Mouse (Mus musculus) macrophage (primary cell): ENCODE results near the gene Icmt. TPM values are rescaled to one million over a fixed set of nuclear protein-coding genes. Genes with fewer than 3 reads are reported as not detected.

Experiments
- H3K27ac ChIP-seq: fragments of 350-480 bp; formaldehyde crosslinking; 2 replicates; pipeline ENCODE4 v1.9.0; 2021
- H3K36me3 ChIP-seq: fragments of 350-480 bp; formaldehyde crosslinking; 2 replicates; pipeline ENCODE4 v1.9.0; 2021; ENCODE audit errors: inconsistent target
- H3K4me3 ChIP-seq: fragments of 350-480 bp; formaldehyde crosslinking; 2 replicates; pipeline ENCODE4 v1.9.0; 2021; ENCODE audit errors: inconsistent target
- H3K79me2 ChIP-seq: fragments of 350-480 bp; formaldehyde crosslinking; 2 replicates; pipeline ENCODE4 v1.9.0; 2021; ENCODE audit errors: inconsistent target
- WGBS: methylation state at CpG from one replicate; pipeline ENCODE4 v1.1.7; 2026; ENCODE audit warnings: inconsistent platforms; ENCODE audit not compliant: missing documents; 5-methylcytosine and 5-hydroxymethylcytosine counted together
- polyA plus RNA-seq: library from polyadenylated mRNA; stranded (reverse); fragments of 250-400 nt; gene quantifications from 3 replicates; pipeline ENCODE4 v1.2.4, GENCODE M21; 2018; ENCODE audit warnings: inconsistent platforms

The Icmt gene
- polyA plus RNA-seq, 1 experiment from 2014 or later = 7.9 TPM

GRCm38 (mm10) chr4:152269967-152270366 lies 27.1 kb upstream of the Icmt start:
- no peak overlapping the region for H3K4me3 ChIP-seq
- WGBS = 94% methylated on average over 13 of the region's 13 CpGs
- H3K79me2 ChIP-seq = no peaks in the 10 kb centered on the region
- no peaks in the 10 kb centered on the region for H3K36me3 ChIP-seq
- H3K27ac ChIP-seq = no peak overlapping the region

DNA sequence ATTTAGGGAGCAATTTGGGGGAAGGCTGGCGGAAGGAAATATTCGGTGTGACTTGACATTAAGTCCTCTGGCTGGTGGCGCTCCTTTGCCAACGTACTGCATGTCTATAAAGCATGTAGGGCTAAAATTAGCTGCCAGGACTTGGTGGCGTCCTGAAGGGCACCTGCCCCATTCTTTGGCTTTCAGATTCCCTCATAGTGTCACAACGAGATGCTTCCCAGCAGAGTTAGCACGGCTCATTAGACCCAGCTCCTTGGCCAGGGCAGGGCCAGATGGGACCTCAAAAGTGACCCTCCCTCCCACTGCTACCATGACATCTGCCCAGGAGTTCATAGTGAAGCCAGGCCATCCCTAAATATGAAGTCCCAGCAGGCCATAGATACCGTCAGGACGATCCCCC lies 26.4 kb upstream of the Icmt start:
- Histone ChIP-seq H3K27ac (no peak overlapping the region), H3K4me3 (no peak overlapping the region), H3K79me2 (no peaks in the 10 kb centered on the region), H3K36me3 (no peaks in the 10 kb centered on the region)
- 97% methylated on average over 9 of the region's 9 CpGs for WGBS

- no peaks in the 10 kb centered on the region for H3K79me2 ChIP-seq
- H3K27ac ChIP-seq = no peak overlapping the region
- H3K36me3 ChIP-seq = no peaks in the 10 kb centered on the region
- H3K4me3 ChIP-seq = no peak overlapping the region
- WGBS = 93% methylated on average over 11 of the region's 11 CpGs
Observed at GRCm38 (mm10) chr4:152271334-152271733, 25.7 kb upstream of the Icmt start.

- H3K79me2 ChIP-seq = no peaks in the 10 kb centered on the region
- no peaks in the 10 kb centered on the region for H3K36me3 ChIP-seq
- no peak overlapping the region for H3K4me3 ChIP-seq
- no peak overlapping the region for H3K27ac ChIP-seq
- WGBS = 94% methylated on average over 7 of the region's 7 CpGs
Observed at GRCm38 (mm10) chr4:152272006-152272405, 25.0 kb upstream of the Icmt start.

DNA sequence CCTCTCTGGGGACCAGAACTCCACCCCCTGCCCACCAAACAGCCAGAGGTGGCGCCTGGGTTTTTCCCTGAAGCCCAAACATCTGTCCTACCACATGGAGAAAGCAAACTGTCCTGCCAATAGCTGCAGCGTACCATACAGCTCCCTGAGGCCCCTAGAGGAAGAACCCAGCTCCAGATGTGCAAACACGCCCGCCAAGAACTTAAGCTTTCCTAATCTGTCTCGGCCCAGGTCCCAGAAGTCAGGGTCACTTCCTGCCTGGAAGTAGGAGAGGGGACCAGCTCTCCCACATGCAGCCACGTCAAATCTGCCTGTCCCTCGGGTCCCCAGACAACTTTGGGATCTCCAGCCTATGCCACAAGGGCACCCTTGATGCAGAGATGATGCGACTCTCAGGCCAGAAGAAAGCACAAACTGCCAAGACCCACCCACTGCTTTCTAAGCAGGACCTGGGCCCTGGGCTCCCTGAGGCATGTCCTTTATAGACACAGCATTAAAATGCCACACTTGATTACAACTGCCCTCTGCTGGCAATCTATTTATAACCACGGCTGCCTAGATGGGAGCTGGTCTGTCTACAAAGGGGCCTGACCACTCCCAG lies 24.5 kb upstream of the Icmt start:
- H3K4me3 ChIP-seq = no peak overlapping the region
- H3K36me3 ChIP-seq = no peaks in the 10 kb centered on the region
- no peak overlapping the region for H3K27ac ChIP-seq
- H3K79me2 ChIP-seq = no peaks in the 10 kb centered on the region
- 79% methylated on average over 9 of the region's 9 CpGs for WGBS

GRCm38 (mm10) chr4:152273191-152273590 lies 23.8 kb upstream of the Icmt start:
- H3K4me3 ChIP-seq = no peak overlapping the region
- H3K27ac ChIP-seq = no peak overlapping the region
- no peaks in the 10 kb centered on the region for H3K79me2 ChIP-seq
- H3K36me3 ChIP-seq = no peaks in the 10 kb centered on the region
- WGBS = 79% methylated on average over 3 of the region's 3 CpGs

DNA sequence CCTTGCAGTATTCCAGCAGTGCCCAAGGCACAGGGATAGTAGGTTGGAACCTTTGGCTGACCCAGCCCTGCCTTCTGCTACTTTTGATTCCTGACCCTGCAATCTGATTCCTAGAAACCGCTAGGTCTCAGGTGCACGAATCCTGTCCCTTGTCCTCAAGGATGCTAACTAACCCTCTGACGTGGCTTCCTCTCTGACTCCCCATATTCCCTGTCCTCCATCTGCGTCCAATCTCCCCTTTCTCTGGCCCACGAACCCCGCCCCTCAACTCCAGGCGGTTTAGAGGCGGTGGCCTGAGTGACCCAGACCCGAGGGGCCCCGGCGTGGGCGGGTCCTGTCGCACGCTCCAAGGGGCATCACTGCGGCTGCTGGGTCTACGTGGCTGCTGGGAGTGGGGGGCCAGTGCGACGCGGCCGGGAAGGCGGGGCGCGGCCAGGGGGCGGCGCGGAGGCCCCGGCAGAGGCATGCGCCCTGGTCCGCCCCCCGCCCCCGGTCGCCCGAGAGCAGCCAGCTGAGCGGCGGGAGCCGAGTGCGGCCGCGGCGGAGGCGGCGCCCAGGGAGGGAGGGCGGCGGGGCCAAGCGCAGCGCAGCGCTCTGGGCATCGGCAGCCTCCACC lies 23.3 kb upstream of the Icmt start, which contains the start of gene Gpr153:
TSS of gene Gpr153 (plus strand) at position 612 of the 616 bp plus-strand sequence.
- no peaks in the 10 kb centered on the region for H3K36me3 ChIP-seq
- H3K27ac ChIP-seq = no peak within 1 kb of the TSS
- 11% methylated on average over 42 of the region's 48 CpGs for whole genome bisulfite sequencing
- no peaks in the 10 kb centered on the region for H3K79me2 ChIP-seq
- no peak within 1 kb of the TSS for H3K4me3 ChIP-seq

- Histone ChIP-seq H3K79me2 (no peaks in the 10 kb centered on the region), H3K36me3 (no peaks in the 10 kb centered on the region), H3K27ac (no peak overlapping the region), H3K4me3 (no peak overlapping the region)
- 7% methylated on average over 20 of the region's 20 CpGs for WGBS
Observed at GRCm38 (mm10) chr4:152274681-152275131, 22.3 kb upstream of the Icmt start.

GRCm38 (mm10) chr4:152276389-152277347 lies 20.4 kb upstream of the Icmt start:
- H3K36me3 ChIP-seq = no peaks in the 10 kb centered on the region
- WGBS = 64% methylated on average over 9 of the region's 10 CpGs

GRCm38 (mm10) chr4:152277916-152278315 lies 19.1 kb upstream of the Icmt start:
- H3K4me3 ChIP-seq = no peak overlapping the region
- no peaks in the 10 kb centered on the region for H3K79me2 ChIP-seq
- H3K36me3 ChIP-seq = no peaks in the 10 kb centered on the region
- 73% methylated on average over 2 of the region's 2 CpGs for WGBS
- H3K27ac ChIP-seq = no peak overlapping the region

More at GRCm38 (mm10) chr4:152276389-152277347, 20.4 kb upstream of the Icmt start:
- H3K4me3 ChIP-seq = no peak overlapping the region
- H3K27ac ChIP-seq = no peak overlapping the region
- H3K79me2 ChIP-seq = no peaks in the 10 kb centered on the region

DNA sequence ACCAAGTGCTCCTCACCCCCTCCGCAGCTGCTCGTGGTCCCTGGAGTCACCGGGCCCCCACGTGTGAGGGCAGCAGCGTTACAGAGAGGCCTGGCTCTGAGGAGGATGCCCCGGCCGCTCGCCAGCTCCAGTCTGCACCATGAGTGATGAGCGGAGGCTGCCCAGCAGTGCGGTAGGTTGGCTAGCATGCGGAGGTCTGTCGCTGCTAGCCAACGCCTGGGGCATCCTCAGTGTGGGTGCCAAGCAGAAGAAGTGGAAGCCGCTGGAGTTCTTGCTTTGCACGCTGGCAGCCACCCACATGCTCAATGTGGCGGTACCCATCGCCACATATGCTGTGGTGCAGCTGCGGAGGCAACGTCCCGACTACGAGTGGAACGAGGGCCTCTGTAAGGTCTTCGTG lies 18.0 kb upstream of the Icmt start:
- Histone ChIP-seq H3K36me3 (no peaks in the 10 kb centered on the region), H3K79me2 (no peaks in the 10 kb centered on the region), H3K27ac (no peak overlapping the region), H3K4me3 (no peak overlapping the region)
- WGBS = 89% methylated on average over 22 of the region's 23 CpGs

DNA sequence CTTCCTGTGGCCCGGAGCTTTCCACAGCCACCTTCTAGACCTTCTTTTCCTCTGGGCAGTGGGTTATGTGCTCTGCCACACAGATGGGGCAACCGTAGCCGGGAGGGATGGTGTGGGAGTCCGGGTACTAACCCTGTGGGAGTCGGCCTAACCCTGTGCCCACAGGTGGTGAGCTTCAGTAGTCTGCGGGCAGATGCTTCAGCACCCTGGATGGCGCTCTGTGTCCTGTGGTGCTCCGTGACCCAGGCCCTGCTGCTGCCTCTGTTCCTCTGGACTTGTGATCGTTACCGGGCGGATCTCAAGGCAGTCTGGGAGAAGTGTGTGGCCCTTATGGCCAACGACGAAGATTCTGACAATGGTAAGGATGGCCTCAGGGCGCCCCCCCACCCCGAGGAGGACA lies 15.4 kb upstream of the Icmt start:
- H3K79me2 ChIP-seq = no peaks in the 10 kb centered on the region
- WGBS = 56% methylated on average over 15 of the region's 15 CpGs
- H3K27ac ChIP-seq = no peak overlapping the region
- H3K36me3 ChIP-seq = no peaks in the 10 kb centered on the region
- H3K4me3 ChIP-seq = no peak overlapping the region

DNA sequence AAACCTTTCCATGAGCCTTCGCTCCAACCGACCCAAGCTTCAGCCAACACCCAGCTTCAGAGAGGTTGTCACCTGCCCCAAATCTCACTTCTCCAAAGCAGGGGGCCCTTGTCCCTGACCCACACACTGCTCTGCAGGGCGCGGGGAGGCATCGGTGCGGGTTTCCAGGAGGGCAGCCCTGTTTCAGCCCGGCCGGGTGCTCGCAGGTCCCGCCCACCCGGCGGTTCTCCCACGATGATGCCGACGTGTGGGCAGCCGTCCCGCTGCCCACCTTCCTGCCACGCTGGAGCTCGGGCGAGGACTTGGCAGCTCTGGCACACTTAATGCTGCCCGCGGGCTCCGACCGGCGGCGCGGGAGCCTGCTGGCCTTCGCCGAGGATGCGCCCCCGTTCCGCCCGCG lies 14.3 kb upstream of the Icmt start:
- 10% methylated on average over 34 of the region's 34 CpGs for WGBS
- no peaks in the 10 kb centered on the region for H3K79me2 ChIP-seq
- no peak overlapping the region for H3K27ac ChIP-seq
- H3K36me3 ChIP-seq = no peaks in the 10 kb centered on the region
- no peak overlapping the region for H3K4me3 ChIP-seq

DNA sequence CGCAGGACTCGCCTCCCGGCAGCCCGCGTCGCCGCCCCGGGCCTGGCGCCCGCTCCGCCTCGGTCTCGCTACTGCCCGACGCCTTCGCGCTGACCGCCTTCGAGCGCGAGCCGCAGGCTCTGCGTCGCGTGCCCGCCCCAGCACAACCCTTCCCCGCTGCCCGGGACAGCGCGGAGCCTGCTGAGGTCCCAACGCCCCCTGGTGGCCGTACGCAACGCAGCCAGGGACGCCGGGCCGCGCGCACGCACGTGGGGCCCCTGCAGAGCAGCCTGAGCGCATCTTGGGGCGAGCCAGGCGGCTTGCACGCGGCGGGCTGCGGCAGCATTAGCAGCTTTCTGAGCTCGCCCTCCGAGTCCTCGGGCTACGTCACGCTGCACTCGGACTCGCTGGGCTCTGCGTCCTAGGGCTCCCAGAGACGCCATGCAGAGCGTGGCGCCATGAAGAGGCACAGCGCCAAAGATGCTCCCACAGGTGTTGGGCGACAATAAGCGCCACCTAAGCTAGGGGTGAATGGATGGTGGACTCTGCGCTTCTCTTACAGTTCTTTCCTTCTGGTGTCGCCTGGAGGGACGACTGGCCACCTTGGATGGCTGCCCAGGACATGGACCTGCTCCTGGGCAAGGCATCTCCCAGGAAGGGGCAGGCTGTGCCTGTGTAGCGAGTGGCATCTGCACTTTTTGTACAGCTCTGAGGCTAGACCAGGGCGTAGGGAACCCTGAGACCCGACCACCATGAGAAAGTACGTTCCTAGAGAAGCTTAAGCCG lies 13.7 kb upstream of the Icmt start:
- no peaks in the 10 kb centered on the region for H3K36me3 ChIP-seq
- H3K79me2 ChIP-seq = no peaks in the 10 kb centered on the region
- H3K27ac ChIP-seq = no peak overlapping the region
- WGBS = 4% methylated on average over 70 of the region's 70 CpGs
- H3K4me3 ChIP-seq = no peak overlapping the region
